Mouse (Mus musculus) midbrain, embryonic 16.5 days (tissue): ENCODE measurements at regions not wholly inside any gene's neighbourhood (a gene's known extent, or its start where the extent isn't known, plus 50 kb on each side); places are given as distances from the start of the nearest gene placed in this dataset.
A peak's percentile ranks its signal among the peaks of the same experiment; 100 is the strongest.

Source experiments
- ATAC-seq: fragments of 200-750 bp; cut with Nextera tagmentation; 2 replicates; pipeline ENCODE4 v1.8.0; 2017; ENCODE audit warnings: moderate TSS enrichment
- H3K27ac ChIP-seq: fragments of 300-500 bp; sonication (generic); 2 replicates; pipeline ENCODE4 v1.5.1; 2014; ENCODE audit warnings: mild to moderate bottlenecking, low read length, mixed read lengths
- H3K27me3 ChIP-seq: fragments of 300-500 bp; sonication (generic); 2 replicates; pipeline ENCODE4 v1.6.1; 2014; ENCODE audit warnings: low read depth, low read length, mixed read lengths; ENCODE audit not compliant: control insufficient read depth, insufficient read depth
- H3K36me3 ChIP-seq: fragments of 300-500 bp; sonication (generic); 2 replicates; pipeline ENCODE4 v1.6.1; 2014; ENCODE audit warnings: mild to moderate bottlenecking, low read length, moderate library complexity, mixed read lengths; ENCODE audit not compliant: control insufficient read depth, insufficient read depth
- H3K4me1 ChIP-seq: fragments of 300-500 bp; sonication (generic); 2 replicates; pipeline ENCODE4 v1.6.1; 2014; ENCODE audit warnings: mild to moderate bottlenecking, low read length, mixed read lengths; ENCODE audit not compliant: control insufficient read depth, insufficient read depth
- H3K4me2 ChIP-seq: fragments of 300-500 bp; sonication (generic); 2 replicates; pipeline ENCODE4 v1.6.1; 2014; ENCODE audit warnings: mild to moderate bottlenecking, low read length, mixed read lengths
- H3K4me3 ChIP-seq: fragments of 300-500 bp; sonication (generic); 2 replicates; pipeline ENCODE4 v1.5.1; 2014; ENCODE audit warnings: low read depth, mild to moderate bottlenecking, low read length, moderate library complexity, mixed read lengths
- H3K9ac ChIP-seq: fragments of 300-500 bp; sonication (generic); 2 replicates; pipeline ENCODE4 v1.6.1; 2014; ENCODE audit warnings: low read depth, low read length, mixed read lengths
- H3K9me3 ChIP-seq: fragments of 300-500 bp; sonication (generic); replicated peaks from 2 replicates; pipeline ENCODE4 v1.6.1; 2014; ENCODE audit warnings: mild to moderate bottlenecking, low read length, mixed read lengths; ENCODE audit not compliant: control insufficient read depth, poor library complexity, severe bottlenecking
- WGBS: fragments of 180-500 bp; shearing (Covaris S2); extraction: QIAGEN DNeasy Blood & Tissue Kit; methylation state at CpG from one replicate; pipeline ENCODE4 v1.1.7; 2014; 5-methylcytosine and 5-hydroxymethylcytosine counted together

GRCm38 (mm10) chr15:29762191-29762590 is 410.2 kb upstream of the Ctnnd2 start:
- no peak for ATAC-seq
- H3K4me2 ChIP-seq = no peak overlapping the region
- no peaks in the 10 kb centered on the region for H3K4me1 ChIP-seq
- H3K9ac ChIP-seq = no peak overlapping the region
- no peaks in the 10 kb centered on the region for H3K27me3 ChIP-seq
- no peaks in the 10 kb centered on the region for H3K9me3 ChIP-seq
- no peak overlapping the region for H3K27ac ChIP-seq
- no peaks in the 10 kb centered on the region for H3K36me3 ChIP-seq
- 93% methylated on average over 2 of the region's 2 CpGs for WGBS
- H3K4me3 ChIP-seq = no peak overlapping the region

GRCm38 (mm10) chr15:29776438-29776837 is 396.0 kb upstream of the Ctnnd2 start:
- Histone ChIP-seq H3K9ac (no peak overlapping the region), H3K36me3 (no peaks in the 10 kb centered on the region), H3K27ac (no peak overlapping the region), H3K4me1 (no peaks in the 10 kb centered on the region), H3K27me3 (no peaks in the 10 kb centered on the region), H3K9me3 (no peaks in the 10 kb centered on the region), H3K4me2 (no peak overlapping the region), H3K4me3 (no peak overlapping the region)
- WGBS = 83% methylated on average over 2 of the region's 2 CpGs
- ATAC-seq = no peak

- Histone ChIP-seq H3K9me3 (no peaks in the 10 kb centered on the region), H3K4me1 (no peaks in the 10 kb centered on the region), H3K36me3 (no peaks in the 10 kb centered on the region), H3K4me3 (no peak overlapping the region), H3K9ac (no peak overlapping the region), H3K27ac (no peak overlapping the region), H3K4me2 (no peak overlapping the region), H3K27me3 (no peaks in the 10 kb centered on the region)
- 97% methylated on average over 9 of the region's 9 CpGs for WGBS
- ATAC-seq = no peak
These were observed 373.8 kb upstream of the Ctnnd2 start for GRCm38 (mm10) chr15:29798596-29798995.

- ATAC-seq = no peak
These were observed 349.1 kb upstream of the Ctnnd2 start for GRCm38 (mm10) chr15:29823271-29823670.

GRCm38 (mm10) chr15:29824164-29824563 is 348.2 kb upstream of the Ctnnd2 start:
- H3K27ac ChIP-seq = no peak overlapping the region
- no peaks in the 10 kb centered on the region for H3K36me3 ChIP-seq
- no peaks in the 10 kb centered on the region for H3K27me3 ChIP-seq
- peaks cover 6% of the 10 kb centered on the region; the same call in 1 of the 2 replicates for H3K4me1 ChIP-seq
- no peak overlapping the region for H3K4me3 ChIP-seq
- no peak overlapping the region for H3K9ac ChIP-seq
- WGBS = 91% methylated on average over 6 of the region's 6 CpGs
- ATAC-seq = no peak
- H3K9me3 ChIP-seq = no peaks in the 10 kb centered on the region
- no peak overlapping the region for H3K4me2 ChIP-seq

More at GRCm38 (mm10) chr15:29823271-29823670, 349.1 kb upstream of the Ctnnd2 start:
- Histone ChIP-seq H3K4me3 (no peak overlapping the region), H3K36me3 (no peaks in the 10 kb centered on the region), H3K4me1 (peaks cover 4% of the 10 kb centered on the region; the same call in 1 of the 2 replicates), H3K9ac (no peak overlapping the region), H3K27ac (no peak overlapping the region), H3K9me3 (no peaks in the 10 kb centered on the region), H3K27me3 (no peaks in the 10 kb centered on the region), H3K4me2 (no peak overlapping the region)
- 67% methylated on average over 2 of the region's 2 CpGs for WGBS

- H3K27ac ChIP-seq = no peak overlapping the region
- no peak overlapping the region for H3K9ac ChIP-seq
- H3K4me2 ChIP-seq = no peak overlapping the region
- peaks cover 6% of the 10 kb centered on the region; the same call in 1 of the 2 replicates for H3K4me1 ChIP-seq
- no peak overlapping the region for H3K4me3 ChIP-seq
- H3K36me3 ChIP-seq = no peaks in the 10 kb centered on the region
- 12% methylated on average over 1 of the region's 1 CpGs for WGBS
- peak; percentile 96 for ATAC-seq
- no peaks in the 10 kb centered on the region for H3K9me3 ChIP-seq
- no peaks in the 10 kb centered on the region for H3K27me3 ChIP-seq
These were observed 344.3 kb upstream of the Ctnnd2 start for GRCm38 (mm10) chr15:29828135-29828534.

GRCm38 (mm10) chr15:29828570-29828969 is 343.8 kb upstream of the Ctnnd2 start:
- Histone ChIP-seq H3K4me3 (no peak overlapping the region), H3K4me2 (no peak overlapping the region), H3K27me3 (no peaks in the 10 kb centered on the region), H3K4me1 (peaks cover 6% of the 10 kb centered on the region; the same call in 1 of the 2 replicates), H3K9me3 (no peaks in the 10 kb centered on the region), H3K9ac (no peak overlapping the region), H3K27ac (no peak overlapping the region), H3K36me3 (no peaks in the 10 kb centered on the region)
- peak; percentile 51 for ATAC-seq
- 79% methylated on average over 1 of the region's 1 CpGs for WGBS
